Mouse (Mus musculus) myocyte (in vitro differentiated cells): ENCODE data around the gene Kmt2c.

ENCODE experiments used
- CEBPB ChIP-seq: IDR thresholded peaks from 2 replicates; pipeline ENCODE4 v1.6.1; 2011; ENCODE audit warnings: mild to moderate bottlenecking, moderate library complexity; ENCODE audit not compliant: poor library complexity, insufficient read depth, severe bottlenecking
- E2F4 ChIP-seq: IDR thresholded peaks from one replicate; pipeline ENCODE4 v1.6.1; 2011; ENCODE audit warnings: mild to moderate bottlenecking, control low read depth, moderate library complexity; ENCODE audit not compliant: insufficient read depth
- MAX ChIP-seq: IDR thresholded peaks from one replicate; pipeline ENCODE4 v1.6.1; 2011; ENCODE audit warnings: low read depth, mild to moderate bottlenecking, control low read depth
- MYOD1 ChIP-seq, 3 experiments: IDR thresholded peaks; one replicate each; pipeline ENCODE4 v1.6.1; 2011; ENCODE audit warnings: control low read depth in 2 of 3, low read depth in 2 of 3, mild to moderate bottlenecking in 2 of 3, moderate library complexity in 1 of 3; ENCODE audit not compliant: insufficient read length in 2 of 3, control insufficient read depth in 1 of 3
- MYOG ChIP-seq, 3 experiments: IDR thresholded peaks; one replicate each; pipeline ENCODE4 v1.6.1; 2011; ENCODE audit warnings: control low read depth in 2 of 3, low read depth in 2 of 3, mild to moderate bottlenecking in 2 of 3; ENCODE audit not compliant: insufficient read length in 2 of 3, control insufficient read depth in 1 of 3, insufficient read depth in 1 of 3
- POLR2A ChIP-seq: IDR thresholded peaks from one replicate; pipeline ENCODE4 v1.6.1; 2011; ENCODE audit warnings: low read depth, mild to moderate bottlenecking, control low read depth, moderate library complexity; ENCODE audit not compliant: insufficient read length
- POLR2AphosphoS2 ChIP-seq: IDR thresholded peaks from one replicate; pipeline ENCODE4 v1.6.1; 2011; ENCODE audit warnings: low read depth, control low read depth; ENCODE audit not compliant: insufficient read length
- TCF12 ChIP-seq: IDR thresholded peaks from one replicate; pipeline ENCODE4 v1.6.1; 2011; ENCODE audit warnings: mild to moderate bottlenecking, control low read depth; ENCODE audit not compliant: poor library complexity, insufficient read depth, severe bottlenecking
- USF1 ChIP-seq: IDR thresholded peaks from one replicate; pipeline ENCODE4 v1.6.1; 2011; ENCODE audit warnings: low read depth, mild to moderate bottlenecking, control low read depth, moderate library complexity

DNA sequence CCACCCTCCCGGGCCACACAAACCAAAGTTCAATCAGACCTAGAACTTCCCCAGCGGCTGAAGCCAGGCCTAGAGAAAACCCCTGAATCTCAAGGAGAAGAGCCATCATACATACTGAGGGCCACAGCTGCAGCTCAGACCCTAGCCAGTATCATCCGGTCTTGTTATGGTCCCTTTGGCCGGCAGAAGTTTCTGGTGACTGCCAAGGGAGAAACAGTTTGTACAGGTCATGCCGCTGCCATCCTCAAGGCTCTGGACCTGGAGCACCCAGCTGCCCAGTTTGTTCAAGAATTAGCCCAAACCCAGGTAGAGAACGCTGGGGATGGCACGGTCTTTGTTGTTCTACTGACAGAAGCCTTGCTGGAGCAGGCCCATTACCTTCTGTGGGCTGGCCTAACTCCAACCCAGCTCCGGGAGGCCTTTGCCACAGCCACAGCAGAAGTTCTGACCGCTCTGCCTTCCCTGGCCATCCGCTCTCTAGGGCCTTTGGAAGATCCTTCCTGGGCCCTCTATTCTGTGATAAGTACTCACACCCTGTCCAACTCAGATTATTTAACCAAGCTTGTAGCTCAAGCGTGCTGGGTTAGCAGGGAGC lies 17.8 kb upstream of the Kmt2c start:
- TF ChIP-seq CEBPB (no peak), USF1 (no peak), E2F4 (no peak), POLR2A (no peak), POLR2AphosphoS2 (no peak), MAX (no peak), MYOD1 (IDR thresholded peaks at IDR 0.05; ENCODE audit: control insufficient read depth in 1 of 3, insufficient read length in 2 of 3, low read depth in 2 of 3) (no peak), MYOG (IDR thresholded peaks at IDR 0.05; ENCODE audit: control insufficient read depth in 1 of 3, insufficient read depth in 1 of 3, insufficient read length in 2 of 3, low read depth in 2 of 3) (no peak), TCF12 (no peak)
